Mouse (Mus musculus): ENCODE measurements at regions not wholly inside any gene's neighbourhood (a gene's known extent, or its start where the extent isn't known, plus 50 kb on each side); places are given as distances from the start of the nearest gene placed in this dataset.

DNA sequence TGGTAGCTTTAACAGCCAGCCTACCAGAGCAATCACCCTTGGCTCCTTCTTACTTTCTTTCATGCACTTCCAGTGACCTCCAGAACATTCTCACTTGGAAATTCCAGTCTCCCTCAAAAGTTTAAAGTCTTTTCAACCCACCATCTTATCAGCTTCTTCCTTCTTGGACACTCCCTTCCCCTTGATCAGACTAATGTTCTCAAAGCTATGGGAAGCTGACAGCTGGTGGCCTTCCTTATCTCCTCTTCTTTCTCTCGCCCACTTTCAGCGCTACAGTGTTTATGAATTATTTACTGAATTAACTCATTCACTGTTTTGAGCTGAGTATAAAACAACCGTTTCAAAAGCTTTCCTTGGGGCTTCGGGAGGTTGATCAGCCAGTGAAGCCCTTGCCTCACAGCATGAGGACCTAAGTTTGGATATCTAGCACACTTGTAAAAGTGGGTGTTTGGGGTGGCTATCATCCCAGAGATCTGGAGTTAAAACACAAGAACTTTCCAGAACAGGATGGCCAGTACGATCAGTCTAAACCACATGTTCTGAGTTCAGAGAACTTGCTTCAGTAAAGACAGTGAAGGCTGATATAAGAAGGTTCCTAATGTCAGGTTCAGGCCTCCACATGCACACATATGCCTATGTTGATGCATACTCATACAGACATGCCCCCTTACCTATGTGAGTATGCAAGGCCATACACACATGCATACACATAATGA is 59.7 kb upstream of the Ikzf2 start:
- DNase-seq (ENCODE audit: low read depth, low spot score) = no peak

DNA sequence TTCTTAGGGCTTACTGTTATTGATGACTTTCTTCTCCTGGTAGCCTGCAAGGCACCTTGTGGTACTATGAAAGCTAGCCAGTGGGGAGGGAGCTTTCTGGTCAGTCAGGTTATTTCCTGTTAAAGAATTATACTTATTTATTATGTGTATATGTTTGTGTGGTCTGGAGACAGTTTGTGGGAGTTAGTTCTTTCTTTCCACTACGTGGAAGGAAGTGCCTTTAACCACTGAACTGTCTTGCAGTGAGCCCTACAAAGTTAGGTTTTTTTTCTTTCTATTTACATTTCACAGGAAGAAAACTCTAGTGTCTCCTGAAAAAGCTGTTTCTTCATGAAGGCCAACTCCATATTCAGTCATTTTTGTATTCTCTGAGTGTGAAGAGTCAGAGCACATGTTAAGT is 65.7 kb upstream of the Ikzf2 start:
- DNase-seq (ENCODE audit: low read depth, low spot score) = no peak

DNA sequence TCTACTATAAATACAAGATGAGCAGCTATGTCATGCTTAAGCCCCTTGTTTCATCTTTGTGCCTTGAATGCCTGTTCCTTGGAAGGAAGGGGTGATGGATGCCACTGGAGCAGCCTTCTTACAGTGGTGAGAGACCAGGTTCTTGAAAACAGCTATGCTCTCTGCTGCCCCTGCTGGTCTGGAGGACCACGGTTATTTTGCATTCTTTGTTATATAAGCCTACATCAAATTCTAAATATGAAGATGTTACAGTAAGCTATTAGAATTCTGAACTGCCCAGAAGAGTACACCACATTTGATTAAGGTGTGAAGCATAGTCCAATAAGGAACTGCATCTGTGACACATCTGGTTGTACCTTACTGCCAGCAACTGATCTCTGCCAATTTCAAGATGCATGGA is 69.1 kb upstream of the Spag16 start:
- DNase-seq (ENCODE audit: low read depth, low spot score) = no peak

DNA sequence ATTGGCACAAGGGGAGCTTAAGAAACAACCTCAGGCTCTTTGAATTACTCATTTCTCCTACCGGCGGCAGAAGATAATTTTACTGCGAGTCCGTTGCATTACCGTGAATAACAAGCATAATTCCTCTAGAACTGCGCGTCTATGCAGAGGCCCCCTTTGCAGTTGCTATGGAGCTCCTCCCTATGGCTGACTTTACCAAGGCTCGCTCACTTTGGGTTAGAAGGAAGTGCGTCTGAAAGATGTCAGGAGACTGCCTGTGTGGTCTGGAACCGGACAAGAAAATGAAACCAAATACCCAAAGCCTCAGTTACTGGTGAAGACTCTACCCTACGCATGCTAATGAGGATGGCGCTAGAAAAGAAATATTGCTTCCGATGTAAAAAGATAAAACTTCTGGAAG is 67.2 kb upstream of the Spag16 start:
- DNase-seq (ENCODE audit: low read depth, low spot score) = no peak

DNA sequence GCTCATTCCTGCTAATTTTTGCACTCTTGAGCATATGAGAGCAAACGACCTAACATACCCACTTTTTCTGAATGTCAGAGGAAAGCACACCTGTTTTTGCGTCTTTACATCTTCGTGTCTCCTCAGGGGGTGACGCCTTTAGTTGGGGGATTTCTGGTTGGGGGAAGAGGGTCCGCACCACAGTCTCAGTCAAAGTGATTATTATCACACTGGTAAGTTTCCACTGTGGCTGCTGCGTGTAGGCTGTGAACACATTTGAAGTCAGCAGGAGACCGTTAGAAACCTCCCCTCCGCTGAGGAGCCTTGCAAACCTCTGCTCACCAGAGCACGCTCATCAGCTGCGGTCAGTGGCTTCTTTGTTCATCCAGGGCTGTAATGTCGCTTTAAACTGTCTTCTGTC is 58.1 kb upstream of the Spag16 start:
- no peak for DNase-seq (ENCODE audit: low read depth, low spot score)

DNA sequence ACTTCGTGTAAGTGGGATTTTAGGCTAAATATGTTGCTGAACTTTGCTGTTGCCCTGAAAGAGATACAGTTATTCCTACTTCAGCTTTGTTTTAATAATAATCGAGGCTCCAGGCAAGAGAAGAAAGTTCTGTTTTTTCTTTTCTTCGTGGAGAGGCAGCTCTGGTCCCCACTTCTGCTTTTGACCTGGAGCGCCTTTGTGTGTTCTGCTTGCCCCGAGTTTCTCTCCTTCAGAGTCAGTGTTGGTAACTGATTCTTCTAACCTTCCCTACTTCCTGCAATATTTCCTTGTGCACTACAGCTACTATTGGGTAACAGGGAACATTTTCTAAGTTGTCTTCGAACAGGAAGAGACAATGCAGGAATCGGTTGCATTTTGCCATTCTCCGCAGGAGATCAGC is 56.6 kb upstream of the Spag16 start:
- no peak for DNase-seq (ENCODE audit: low read depth, low spot score)

DNA sequence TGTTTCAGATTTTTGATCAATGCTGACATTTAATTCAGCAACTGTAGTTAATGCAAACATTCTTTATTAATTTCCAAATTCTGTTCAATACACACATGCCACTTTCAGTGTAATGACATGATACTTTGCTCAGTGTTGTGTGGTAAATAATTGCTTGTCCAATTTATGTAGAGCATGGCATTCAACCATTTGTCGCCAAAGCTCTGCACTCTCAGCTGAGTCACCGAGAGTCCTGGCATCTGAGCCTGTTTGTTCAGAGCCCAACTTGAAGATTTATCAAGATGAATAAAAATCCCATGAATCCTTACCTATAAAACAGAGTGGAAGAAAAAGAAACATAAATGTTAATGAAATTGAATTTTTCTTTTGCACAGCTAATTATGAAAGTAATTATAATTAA is 55.3 kb upstream of the Spag16 start:
- DNase-seq (ENCODE audit: low read depth, low spot score) = no peak

DNA sequence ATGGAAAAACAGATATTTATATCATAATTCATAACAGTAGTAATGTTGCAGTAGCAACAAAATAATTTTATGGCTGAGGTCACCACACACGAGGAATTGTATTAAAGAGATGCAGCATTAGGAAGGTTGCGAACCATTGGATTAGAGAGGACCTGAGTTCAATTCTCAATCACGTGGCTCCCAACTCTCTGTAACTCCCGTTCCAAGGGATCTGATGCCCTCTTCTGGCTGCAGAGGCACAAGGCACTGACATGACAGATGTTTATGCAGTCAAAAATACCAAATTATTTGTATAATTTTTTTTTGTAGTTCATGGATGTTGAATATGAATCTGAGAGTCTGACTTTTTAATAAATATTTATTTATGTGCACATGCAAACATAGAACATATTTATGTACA is 51.2 kb upstream of the Spag16 start:
- peak; percentile 41 for DNase-seq (ENCODE audit: low read depth, low spot score)

All from ES-CJ7 (cell line).